Mouse (Mus musculus) monocyte, adult 59 days (primary cell): Measurements from ENCODE around the gene Ahcyl2. TPM values are rescaled to one million over a fixed set of nuclear protein-coding genes. Genes with fewer than 3 reads are reported as not detected.

Experiments used
- total RNA-seq, 2 experiments: library from RNA; stranded (reverse); gene quantifications; one replicate each; pipeline ENCODE4 v1.2.4; 2023

Ahcyl2 gene
- total RNA-seq: 10 to 100 TPM; 75.7 to 85.4 TPM

DNA sequence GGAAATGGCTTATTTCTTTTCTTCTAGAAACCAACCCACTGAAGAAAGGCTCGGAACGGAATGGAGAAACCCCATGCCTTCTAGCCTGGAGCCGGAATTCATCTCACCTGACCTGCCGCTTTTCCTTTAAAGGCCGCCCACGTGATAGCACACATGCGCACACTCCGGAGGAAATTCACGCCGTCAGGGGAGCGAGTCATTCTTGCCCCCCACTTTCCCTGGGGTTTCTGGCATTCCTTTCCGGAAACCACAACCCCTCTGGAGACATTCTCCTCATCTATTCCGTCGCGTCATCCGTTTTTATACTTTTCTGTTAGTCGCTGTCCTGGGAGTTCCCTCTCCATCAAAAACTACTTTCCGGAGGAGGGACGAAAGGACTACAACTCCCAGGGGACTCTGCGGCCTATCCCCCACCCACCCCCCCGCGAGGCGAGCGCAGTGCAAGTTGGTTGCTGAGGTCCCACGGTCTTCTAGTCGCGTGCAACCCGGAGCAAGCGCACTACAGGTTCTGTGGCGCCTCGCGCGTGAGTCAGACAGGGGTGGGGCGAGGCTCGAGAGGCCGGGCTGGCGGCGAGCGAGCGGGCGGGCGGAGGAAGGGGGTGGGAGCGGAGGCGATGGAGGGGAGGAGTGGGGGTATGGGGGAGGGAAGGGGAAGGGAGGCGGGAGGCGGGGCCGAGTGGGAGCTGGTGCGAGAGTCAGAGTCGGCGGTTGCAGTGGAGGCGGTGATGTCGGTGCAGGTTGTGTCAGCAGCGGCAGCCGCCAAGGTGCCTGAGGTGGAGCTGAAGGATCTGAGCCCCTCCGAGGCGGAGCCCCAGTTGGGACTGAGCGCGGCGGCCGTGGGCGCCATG is at the start of gene Ahcyl2:
Ahcyl2 (plus strand) TSS at position 199 of the 848 bp plus-strand sequence.

DNA sequence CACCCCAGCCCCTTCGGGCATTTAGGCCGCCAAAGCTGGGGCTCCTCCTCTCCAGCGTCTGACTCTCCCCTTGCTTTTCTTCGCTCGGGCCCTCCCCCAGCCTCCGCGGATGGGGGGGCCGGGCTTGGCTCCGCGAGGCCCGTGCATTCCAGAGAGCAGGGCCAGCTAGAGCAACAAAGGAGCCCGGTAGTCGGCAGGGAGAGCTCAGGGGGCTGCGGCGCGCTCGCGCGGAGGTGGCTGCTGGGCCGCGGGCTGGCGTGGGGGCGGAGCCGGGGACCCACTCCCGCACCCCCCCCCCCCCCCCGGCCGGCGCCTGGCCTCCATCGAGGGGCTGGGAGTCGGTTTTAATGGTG is 32.5 kb upstream of the Ahcyl2 start, which contains the start of gene Smo:
Smo (plus strand) TSS at position 168 of the 353 bp plus-strand sequence.

DNA sequence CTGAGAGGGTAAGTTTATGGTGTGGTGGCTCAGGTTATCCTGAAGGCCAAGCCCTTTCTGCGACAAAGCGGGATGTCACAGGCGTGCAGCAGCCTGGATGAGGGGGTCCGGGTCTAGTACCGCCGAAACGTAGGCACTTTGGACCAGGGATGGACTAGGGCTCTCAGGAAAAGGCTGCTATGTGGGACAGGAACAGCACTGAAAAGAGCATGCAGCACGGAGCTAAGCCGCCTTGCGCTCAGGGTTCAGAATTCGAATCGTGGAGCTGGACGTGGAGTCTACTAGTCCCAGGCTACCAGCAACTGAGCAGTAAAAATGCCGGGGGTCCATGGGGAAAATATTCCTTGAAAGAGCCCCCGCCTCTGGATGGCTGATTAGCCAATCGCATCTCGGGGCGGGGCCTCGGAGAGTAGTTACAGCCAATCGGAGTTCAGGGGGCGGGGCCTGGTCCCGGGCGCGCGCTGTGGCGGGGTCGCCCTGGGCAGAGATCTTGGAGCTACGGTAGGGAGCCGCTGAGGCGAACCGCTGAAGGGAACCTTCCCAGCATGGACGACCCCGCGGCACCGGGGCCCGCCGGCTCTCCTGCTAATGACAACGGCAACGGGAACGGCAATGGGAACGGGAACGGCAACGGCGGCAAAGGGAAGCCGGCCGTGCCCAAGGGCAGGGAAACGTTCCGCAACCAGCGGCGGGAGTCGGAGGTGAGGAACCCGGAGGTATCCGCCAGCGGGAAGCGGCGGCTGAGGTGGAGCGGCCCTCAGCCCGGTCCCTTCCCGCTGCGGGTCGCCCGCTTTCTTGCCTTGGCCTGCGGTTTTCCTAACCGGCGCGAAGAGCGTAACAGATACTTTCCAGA is 148.9 kb downstream of the Ahcyl2 start, which contains the start of gene Strip2:
Strip2 (plus strand) TSS at position 483 of the 853 bp plus-strand sequence.

Other genes with a start within 250 kb of the Ahcyl2 start
- gene Irf5, start 241.4 kb upstream of the Ahcyl2 start, total RNA-seq: 100 to 1,000 TPM; 502 to 515 TPM
- 10 to 100 TPM; 56.1 to 66.9 TPM for gene Tnpo3, start 158.1 kb upstream of the Ahcyl2 start, total RNA-seq
- gene Tspan33, start 73.8 kb upstream of the Ahcyl2 start, total RNA-seq: 10 to 100 TPM; 14.9 to 17.1 TPM
- 1 to 10 TPM; 1.8 to 2.3 TPM for gene Smo, start 32.5 kb upstream of the Ahcyl2 start, total RNA-seq
- gene Strip2, start 149.0 kb downstream of the Ahcyl2 start, total RNA-seq: 1 to 10 TPM; 1.0 to 1.6 TPM